Mouse (Mus musculus): ENCODE results near the gene Wipi2. TPM values are rescaled to one million over a fixed set of nuclear protein-coding genes. Genes with fewer than 3 reads are reported as not detected.

The Wipi2 gene
- polyA plus RNA-seq, 1 experiment from 2014 or later = 50.2 TPM

GRCm38 (mm10) chr5:142694627-142695340 is 67.3 kb downstream of the Wipi2 start:
- Histone ChIP-seq H3K9me3 (ENCODE audit: control insufficient read depth, low read length) (no peaks in the 10 kb centered on the region), H3K4me1 (replicated peaks; ENCODE audit: control insufficient read depth, insufficient read depth, low read length) (peaks cover 22% of the 10 kb centered on the region), H3K9ac (replicated peaks; ENCODE audit: low read depth, low read length) (no peak overlapping the region), H3K4me3 (replicated peaks; ENCODE audit: low read length) (no peak overlapping the region), H3K36me3 (ENCODE audit: control insufficient read depth, insufficient read depth) (no peaks in the 10 kb centered on the region), H3K4me2 (ENCODE audit: low read length) (no peak overlapping the region), H3K27me3 (replicated peaks; ENCODE audit: control insufficient read depth, insufficient read depth, low read length) (no peaks in the 10 kb centered on the region), H3K27ac (ENCODE audit: low read length) (no peak overlapping the region)
- 12% methylated on average over 12 of the region's 12 CpGs for WGBS
- no peak for ATAC-seq

- Histone ChIP-seq H3K9me3 (ENCODE audit: control insufficient read depth, low read length) (no peaks in the 10 kb centered on the region), H3K36me3 (ENCODE audit: control insufficient read depth, insufficient read depth) (no peaks in the 10 kb centered on the region)
- 24% methylated on average over 6 of the region's 6 CpGs for WGBS
Measured at GRCm38 (mm10) chr5:142696258-142696657, 68.8 kb downstream of the Wipi2 start.

GRCm38 (mm10) chr5:142696865-142697264 is 69.4 kb downstream of the Wipi2 start:
- ATAC-seq = no peak
- no peak overlapping the region for H3K4me2 ChIP-seq (ENCODE audit: low read length)
- peaks cover 26% of the 10 kb centered on the region for H3K4me1 ChIP-seq (replicated peaks; ENCODE audit: control insufficient read depth, insufficient read depth, low read length)
- H3K27me3 ChIP-seq (replicated peaks; ENCODE audit: control insufficient read depth, insufficient read depth, low read length) = 0 out of 2 replicates have a peak, but pooled peaks cover 2% of the 10 kb centered on the region
- H3K9me3 ChIP-seq (ENCODE audit: control insufficient read depth, low read length) = no peaks in the 10 kb centered on the region
- H3K4me3 ChIP-seq (replicated peaks; ENCODE audit: low read length) = no peak overlapping the region
- no peaks in the 10 kb centered on the region for H3K36me3 ChIP-seq (ENCODE audit: control insufficient read depth, insufficient read depth)
- H3K9ac ChIP-seq (replicated peaks; ENCODE audit: low read depth, low read length) = no peak overlapping the region
- no peak overlapping the region for H3K27ac ChIP-seq (ENCODE audit: low read length)
- 73% methylated on average over 6 of the region's 6 CpGs for WGBS

More at GRCm38 (mm10) chr5:142696258-142696657, 68.8 kb downstream of the Wipi2 start:
- Histone ChIP-seq H3K9ac (replicated peaks; ENCODE audit: low read depth, low read length) (no peak overlapping the region), H3K27ac (ENCODE audit: low read length) (no peak overlapping the region), H3K4me2 (ENCODE audit: low read length) (no peak overlapping the region), H3K4me1 (replicated peaks; ENCODE audit: control insufficient read depth, insufficient read depth, low read length) (peaks cover 23% of the 10 kb centered on the region), H3K27me3 (replicated peaks; ENCODE audit: control insufficient read depth, insufficient read depth, low read length) (0 out of 2 replicates have a peak, but pooled peaks cover 2% of the 10 kb centered on the region), H3K4me3 (replicated peaks; ENCODE audit: low read length) (no peak overlapping the region)
- ATAC-seq = no peak

GRCm38 (mm10) chr5:142697742-142698141 is 70.2 kb downstream of the Wipi2 start:
- Histone ChIP-seq H3K9ac (replicated peaks; ENCODE audit: low read depth, low read length) (no peak overlapping the region), H3K9me3 (ENCODE audit: control insufficient read depth, low read length) (no peaks in the 10 kb centered on the region), H3K4me1 (replicated peaks; ENCODE audit: control insufficient read depth, insufficient read depth, low read length) (peaks cover 22% of the 10 kb centered on the region), H3K36me3 (ENCODE audit: control insufficient read depth, insufficient read depth) (no peaks in the 10 kb centered on the region), H3K27me3 (replicated peaks; ENCODE audit: control insufficient read depth, insufficient read depth, low read length) (0 out of 2 replicates have a peak, but pooled peaks cover 2% of the 10 kb centered on the region), H3K27ac (ENCODE audit: low read length) (no peak overlapping the region), H3K4me3 (replicated peaks; ENCODE audit: low read length) (no peak overlapping the region), H3K4me2 (ENCODE audit: low read length) (no peak overlapping the region)
- ATAC-seq = no peak
- WGBS = 70% methylated on average over 2 of the region's 2 CpGs

- Histone ChIP-seq H3K36me3 (ENCODE audit: control insufficient read depth, insufficient read depth) (peaks cover 9% of the 10 kb centered on the region), H3K4me2 (ENCODE audit: low read length) (peak overlapping the region; percentile 88), H3K4me1 (replicated peaks; ENCODE audit: control insufficient read depth, insufficient read depth, low read length) (peaks cover 25% of the 10 kb centered on the region), H3K9me3 (ENCODE audit: control insufficient read depth, low read length) (no peaks in the 10 kb centered on the region), H3K9ac (replicated peaks; ENCODE audit: low read depth, low read length) (no peak overlapping the region), H3K27ac (ENCODE audit: low read length) (no peak overlapping the region), H3K27me3 (replicated peaks; ENCODE audit: control insufficient read depth, insufficient read depth, low read length) (0 out of 2 replicates have a peak, but pooled peaks cover 2% of the 10 kb centered on the region), H3K4me3 (replicated peaks; ENCODE audit: low read length) (peak overlapping the region; percentile 91)
- 7% methylated on average over 15 of the region's 15 CpGs for WGBS
- no peak for ATAC-seq
Measured at GRCm38 (mm10) chr5:142700842-142701589, 73.5 kb downstream of the Wipi2 start.

GRCm38 (mm10) chr5:142701651-142702510 is 74.4 kb downstream of the Wipi2 start:
- peak; percentile 82 for ATAC-seq
- Histone ChIP-seq H3K27ac (ENCODE audit: low read length) (no peak overlapping the region; the same call in 1 of the 2 replicates), H3K9ac (replicated peaks; ENCODE audit: low read depth, low read length) (peak overlapping the region; percentile 99), H3K4me1 (replicated peaks; ENCODE audit: control insufficient read depth, insufficient read depth, low read length) (peaks cover 25% of the 10 kb centered on the region), H3K4me3 (replicated peaks; ENCODE audit: low read length) (peak overlapping the region; percentile 91), H3K9me3 (ENCODE audit: control insufficient read depth, low read length) (no peaks in the 10 kb centered on the region), H3K4me2 (ENCODE audit: low read length) (peak overlapping the region; percentile 88), H3K27me3 (replicated peaks; ENCODE audit: control insufficient read depth, insufficient read depth, low read length) (0 out of 2 replicates have a peak, but pooled peaks cover 2% of the 10 kb centered on the region), H3K36me3 (ENCODE audit: control insufficient read depth, insufficient read depth) (peaks cover 9% of the 10 kb centered on the region)
- WGBS = under 1% methylated on average over 54 of the region's 72 CpGs

- WGBS = 19% methylated on average over 18 of the region's 18 CpGs
- Histone ChIP-seq H3K4me3 (replicated peaks; ENCODE audit: low read length) (peak overlapping the region; percentile 91), H3K27ac (ENCODE audit: low read length) (no peak overlapping the region; the same call in 1 of the 2 replicates), H3K27me3 (replicated peaks; ENCODE audit: control insufficient read depth, insufficient read depth, low read length) (0 out of 2 replicates have a peak, but pooled peaks cover 2% of the 10 kb centered on the region), H3K36me3 (ENCODE audit: control insufficient read depth, insufficient read depth) (peaks cover 9% of the 10 kb centered on the region), H3K9me3 (ENCODE audit: control insufficient read depth, low read length) (no peaks in the 10 kb centered on the region), H3K4me1 (replicated peaks; ENCODE audit: control insufficient read depth, insufficient read depth, low read length) (peaks cover 25% of the 10 kb centered on the region), H3K4me2 (ENCODE audit: low read length) (peak overlapping the region; percentile 88), H3K9ac (replicated peaks; ENCODE audit: low read depth, low read length) (peak overlapping the region; percentile 99)
- no peak for ATAC-seq
Measured at GRCm38 (mm10) chr5:142702511-142703138, 75.1 kb downstream of the Wipi2 start.

GRCm38 (mm10) chr5:142703569-142703968 is 76.1 kb downstream of the Wipi2 start:
- 57% methylated on average over 10 of the region's 10 CpGs for WGBS
- no peak overlapping the region for H3K27ac ChIP-seq (ENCODE audit: low read length)
- peak overlapping the region; percentile 99 for H3K9ac ChIP-seq (replicated peaks; ENCODE audit: low read depth, low read length)
- ATAC-seq = peak; percentile 19; the same call in 1 of the 2 replicates
- no peaks in the 10 kb centered on the region for H3K9me3 ChIP-seq (ENCODE audit: control insufficient read depth, low read length)
- H3K4me3 ChIP-seq (replicated peaks; ENCODE audit: low read length) = peak overlapping the region; percentile 91
- peaks cover 11% of the 10 kb centered on the region for H3K36me3 ChIP-seq (ENCODE audit: control insufficient read depth, insufficient read depth)
- H3K4me1 ChIP-seq (replicated peaks; ENCODE audit: control insufficient read depth, insufficient read depth, low read length) = peaks cover 25% of the 10 kb centered on the region
- 0 out of 2 replicates have a peak, but pooled peaks cover 2% of the 10 kb centered on the region for H3K27me3 ChIP-seq (replicated peaks; ENCODE audit: control insufficient read depth, insufficient read depth, low read length)
- peak overlapping the region; percentile 88 for H3K4me2 ChIP-seq (ENCODE audit: low read length)

Data from forebrain, embryonic 16.5 days (tissue).